Mouse (Mus musculus) forebrain, embryonic 14.5 days (tissue): Measurements from ENCODE around the gene Tek. TPM values are rescaled to one million over a fixed set of nuclear protein-coding genes. Genes with fewer than 3 reads are reported as not detected.
A peak's percentile ranks its signal among the peaks of the same experiment; 100 is the strongest.

Experiments used
- ATAC-seq: fragments of 200-750 bp; cut with Nextera tagmentation; 2 replicates; pipeline ENCODE4 v1.8.0; 2017; ENCODE audit warnings: mild to moderate bottlenecking, moderate library complexity
- DNase-seq: peaks from one replicate; pipeline ENCODE4 v3.0.0-alpha.2; 2015; ENCODE audit warnings: low spot score
- H3K27ac ChIP-seq: fragments of 300-500 bp; sonication (generic); 2 replicates; pipeline ENCODE4 v1.5.1; 2014; ENCODE audit warnings: low read depth, mild to moderate bottlenecking, control low read depth, low read length, moderate library complexity
- H3K27me3 ChIP-seq: fragments of 300-500 bp; sonication (generic); replicated peaks from 2 replicates; pipeline ENCODE4 v1.6.1; 2014; ENCODE audit warnings: low read length, control low read depth, mixed read lengths; ENCODE audit not compliant: control insufficient read depth, insufficient read depth
- H3K36me3 ChIP-seq: fragments of 300-500 bp; sonication (generic); 2 replicates; pipeline ENCODE4 v1.6.1; 2014; ENCODE audit warnings: low read length, control low read depth; ENCODE audit not compliant: control insufficient read depth, insufficient read depth
- H3K4me1 ChIP-seq: fragments of 300-500 bp; sonication (generic); 2 replicates; pipeline ENCODE4 v1.6.1; 2014; ENCODE audit warnings: antibody characterized with exemption, low read length, control low read depth; ENCODE audit not compliant: control insufficient read depth, insufficient read depth
- H3K4me2 ChIP-seq: fragments of 300-500 bp; sonication (generic); 2 replicates; pipeline ENCODE4 v1.6.1; 2014; ENCODE audit warnings: mild to moderate bottlenecking, control low read depth, low read length
- H3K4me3 ChIP-seq: fragments of 300-500 bp; sonication (generic); 2 replicates; pipeline ENCODE4 v1.5.1; 2014; ENCODE audit warnings: low read depth, low read length, control low read depth
- H3K9ac ChIP-seq: fragments of 300-500 bp; sonication (generic); 2 replicates; pipeline ENCODE4 v1.6.1; 2014; ENCODE audit warnings: mild to moderate bottlenecking, low read length, control low read depth, moderate library complexity
- H3K9me3 ChIP-seq: fragments of 300-500 bp; sonication (generic); replicated peaks from 2 replicates; pipeline ENCODE4 v1.6.1; 2016; ENCODE audit warnings: low read length, control low read depth, mixed read lengths; ENCODE audit not compliant: control insufficient read depth
- WGBS: fragments of 180-500 bp; shearing (Covaris S2); extraction: QIAGEN DNeasy Blood & Tissue Kit; methylation state at CpG from one replicate; pipeline ENCODE4 v1.1.7; 2014; 5-methylcytosine and 5-hydroxymethylcytosine counted together
- polyA plus RNA-seq: library from polyadenylated mRNA; unstranded; fragments of >200 nt; fragmentation: Nextera tagmentation; extraction: Ambion mirVana; gene quantifications from 2 replicates; pipeline ENCODE4 v1.2.1, GENCODE M21; 2014

The Tek gene
- polyA plus RNA-seq, 1 experiment from 2014 or later = 7.7 TPM

GRCm38 (mm10) chr4:94725799-94726198 is 13.3 kb upstream of the Tek start:
- no peak for ATAC-seq
- WGBS = 71% methylated on average over 4 of the region's 4 CpGs
- Histone ChIP-seq H3K27ac (no peak overlapping the region), H3K9ac (no peak overlapping the region), H3K9me3 (no peaks in the 10 kb centered on the region), H3K36me3 (no peaks in the 10 kb centered on the region), H3K27me3 (no peaks in the 10 kb centered on the region), H3K4me3 (no peak overlapping the region), H3K4me2 (no peak overlapping the region), H3K4me1 (no peaks in the 10 kb centered on the region)
- DNase-seq = no peak

- H3K9ac ChIP-seq = no peak overlapping the region
- ATAC-seq = no peak
Measured at GRCm38 (mm10) chr4:94732721-94733120, 6.4 kb upstream of the Tek start.

GRCm38 (mm10) chr4:94737326-94738295 is 1.5 kb upstream of the Tek start:
- H3K4me3 ChIP-seq = no peak overlapping the region
- H3K9me3 ChIP-seq = no peaks in the 10 kb centered on the region
- no peak overlapping the region for H3K4me2 ChIP-seq
- no peak for ATAC-seq
- no peak for DNase-seq
- H3K9ac ChIP-seq = no peak overlapping the region
- no peaks in the 10 kb centered on the region for H3K36me3 ChIP-seq
- H3K27me3 ChIP-seq = no peaks in the 10 kb centered on the region
- 82% methylated on average over 5 of the region's 5 CpGs for WGBS
- H3K27ac ChIP-seq = no peak overlapping the region
- no peaks in the 10 kb centered on the region for H3K4me1 ChIP-seq

More at GRCm38 (mm10) chr4:94732721-94733120, 6.4 kb upstream of the Tek start:
- no peak for DNase-seq
- Histone ChIP-seq H3K9me3 (no peaks in the 10 kb centered on the region), H3K36me3 (no peaks in the 10 kb centered on the region), H3K27me3 (no peaks in the 10 kb centered on the region), H3K4me2 (no peak overlapping the region), H3K4me3 (no peak overlapping the region), H3K27ac (no peak overlapping the region), H3K4me1 (no peaks in the 10 kb centered on the region)

- Histone ChIP-seq H3K36me3 (no peaks in the 10 kb centered on the region), H3K4me1 (no peaks in the 10 kb centered on the region), H3K27me3 (no peaks in the 10 kb centered on the region), H3K27ac (no peak overlapping the region), H3K9me3 (no peaks in the 10 kb centered on the region), H3K4me2 (no peak overlapping the region), H3K9ac (no peak overlapping the region), H3K4me3 (no peak overlapping the region)
- ATAC-seq (no peak), DNase-seq (no peak)
- WGBS = 91% methylated on average over 1 of the region's 1 CpGs
Measured at GRCm38 (mm10) chr4:94741824-94742223, 2.7 kb downstream of the Tek start.

GRCm38 (mm10) chr4:94745749-94746148 is 6.7 kb downstream of the Tek start:
- no peak overlapping the region for H3K9ac ChIP-seq
- H3K27me3 ChIP-seq = no peaks in the 10 kb centered on the region
- no peaks in the 10 kb centered on the region for H3K36me3 ChIP-seq
- no peak overlapping the region for H3K4me2 ChIP-seq
- no peak overlapping the region for H3K4me3 ChIP-seq
- no peak for ATAC-seq
- DNase-seq = peak; percentile 2
- 86% methylated on average over 3 of the region's 3 CpGs for WGBS
- no peaks in the 10 kb centered on the region for H3K4me1 ChIP-seq
- no peak overlapping the region for H3K27ac ChIP-seq
- H3K9me3 ChIP-seq = no peaks in the 10 kb centered on the region

- DNase-seq (peak; percentile 4), ATAC-seq (no peak)
- H3K4me1 ChIP-seq = no peaks in the 10 kb centered on the region
- no peak overlapping the region for H3K4me3 ChIP-seq
- no peak overlapping the region for H3K4me2 ChIP-seq
- WGBS = 70% methylated on average over 7 of the region's 7 CpGs
- H3K27me3 ChIP-seq = no peaks in the 10 kb centered on the region
- H3K27ac ChIP-seq = no peak overlapping the region
- H3K36me3 ChIP-seq = no peaks in the 10 kb centered on the region
- H3K9ac ChIP-seq = no peak overlapping the region
- H3K9me3 ChIP-seq = no peaks in the 10 kb centered on the region
Measured at GRCm38 (mm10) chr4:94746387-94746811, 7.3 kb downstream of the Tek start.

GRCm38 (mm10) chr4:94747338-94747737 is 8.2 kb downstream of the Tek start:
- no peak for DNase-seq
- no peak for ATAC-seq
- Histone ChIP-seq H3K4me2 (no peak overlapping the region), H3K36me3 (no peaks in the 10 kb centered on the region), H3K27ac (no peak overlapping the region), H3K9me3 (no peaks in the 10 kb centered on the region), H3K4me3 (no peak overlapping the region), H3K4me1 (no peaks in the 10 kb centered on the region), H3K9ac (no peak overlapping the region), H3K27me3 (no peaks in the 10 kb centered on the region)
- 91% methylated on average over 3 of the region's 3 CpGs for WGBS

- no peaks in the 10 kb centered on the region for H3K9me3 ChIP-seq
- no peak overlapping the region for H3K4me2 ChIP-seq
- H3K27ac ChIP-seq = no peak overlapping the region
- peak; percentile 31 for DNase-seq
- no peaks in the 10 kb centered on the region for H3K4me1 ChIP-seq
- no peaks in the 10 kb centered on the region for H3K27me3 ChIP-seq
- H3K4me3 ChIP-seq = no peak overlapping the region
- peak; percentile 82 for ATAC-seq
- H3K9ac ChIP-seq = no peak overlapping the region
- 19% methylated on average over 9 of the region's 9 CpGs for whole genome bisulfite sequencing
- no peaks in the 10 kb centered on the region for H3K36me3 ChIP-seq
Measured at GRCm38 (mm10) chr4:94752512-94752911, 13.4 kb downstream of the Tek start.

- H3K9ac ChIP-seq = no peak overlapping the region
- no peak overlapping the region for H3K4me3 ChIP-seq
- H3K27me3 ChIP-seq = no peaks in the 10 kb centered on the region
- H3K27ac ChIP-seq = no peak overlapping the region
- DNase-seq (peak; percentile 4), ATAC-seq (no peak)
- no peaks in the 10 kb centered on the region for H3K4me1 ChIP-seq
- no peak overlapping the region for H3K4me2 ChIP-seq
- no peaks in the 10 kb centered on the region for H3K36me3 ChIP-seq
- no peaks in the 10 kb centered on the region for H3K9me3 ChIP-seq
Measured at GRCm38 (mm10) chr4:94765217-94765616, 26.1 kb downstream of the Tek start.
